Mouse (Mus musculus) c-Kit-positive CD71-positive TER-119-negative erythroid progenitor cells, embryonic 14.5 days (primary cell): ENCODE measurements around the gene Insm2.
"Not testable (repeated sequence)": the region's sequence is repeated elsewhere in the genome, so short reads cannot be mapped to it uniquely, and the experiment has no call there.

ENCODE experiments used
- DNase-seq: peaks from one replicate; pipeline ENCODE4 v3.0.0-alpha.2; 2013; ENCODE audit warnings: low read depth

The Insm2 gene

DNA sequence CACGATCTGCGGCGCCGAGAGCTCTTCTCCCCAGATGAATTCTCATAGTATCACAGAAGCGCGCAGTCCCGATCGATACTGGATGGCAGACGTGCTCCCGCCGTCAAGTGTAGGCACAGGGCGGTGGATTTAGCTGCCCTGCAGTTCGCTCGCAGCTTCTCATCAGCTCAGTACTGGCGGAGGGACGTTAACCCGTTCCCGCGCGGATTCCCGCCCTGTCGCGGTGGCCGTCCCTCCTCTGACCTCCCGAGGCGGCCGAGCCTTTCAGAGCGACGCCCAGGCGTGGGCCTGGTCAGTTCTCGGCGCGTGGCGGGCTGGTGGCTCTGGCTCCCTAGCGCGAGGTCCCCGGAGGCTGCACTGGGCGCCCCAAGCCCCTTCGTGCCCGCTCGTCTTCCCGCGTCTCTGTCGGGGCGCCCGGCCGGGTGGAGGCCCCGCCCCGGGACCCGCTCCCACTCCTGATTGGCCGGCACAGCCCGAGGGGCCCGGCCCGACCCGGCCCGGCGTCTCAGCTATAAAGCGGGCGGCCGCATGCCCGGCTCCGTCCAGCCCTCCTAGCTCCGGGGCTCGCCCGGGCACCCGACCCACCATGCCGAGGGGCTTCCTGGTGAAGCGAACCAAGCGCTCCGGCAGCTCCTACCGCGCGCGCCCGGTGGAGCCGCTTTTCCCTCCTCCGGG is at the start of gene Insm2:
Gene Insm2 (plus strand): TSS at position 541 of the 675 bp plus-strand sequence.
- DNase-seq = no peak

DNA sequence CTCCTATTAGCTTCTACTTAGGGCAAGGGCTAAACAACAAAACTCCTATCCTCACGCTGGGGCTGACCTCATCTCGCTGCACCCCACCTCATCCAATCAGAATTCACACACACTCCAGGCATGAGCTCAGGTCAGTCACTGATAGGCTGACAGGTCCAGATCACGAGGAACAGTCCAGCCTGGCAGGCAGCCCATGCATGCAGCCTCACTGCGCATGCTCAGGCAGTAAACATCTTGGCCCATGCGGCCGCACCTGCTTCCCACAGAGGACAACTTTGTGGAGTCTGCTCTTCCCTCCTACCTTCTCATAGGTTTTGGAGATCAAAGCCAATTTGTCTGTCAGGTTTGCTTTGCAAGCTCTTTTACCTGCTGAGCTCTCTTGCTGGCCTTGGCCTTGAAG is 44.3 kb upstream of the Insm2 start:
- not testable (repeated sequence) for DNase-seq

DNA sequence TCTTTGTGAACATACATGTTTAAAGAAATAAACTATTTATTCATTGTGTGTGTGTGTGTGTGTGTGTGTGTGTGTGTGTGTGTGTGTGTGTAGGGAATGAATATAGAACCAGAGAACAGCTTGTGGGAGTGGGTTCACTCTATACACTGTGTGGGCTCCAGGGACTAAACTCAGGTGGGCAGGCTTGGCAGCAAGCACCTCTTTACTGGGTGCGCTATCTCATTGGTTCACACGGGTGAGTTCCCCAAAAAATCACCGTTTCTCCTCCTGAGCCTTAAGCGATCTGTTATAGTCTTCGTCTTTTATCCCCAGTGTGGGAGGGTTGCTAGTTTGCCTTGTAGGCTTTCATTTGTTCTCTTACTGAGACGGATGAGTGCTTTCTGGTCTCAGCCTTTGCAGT is 41.4 kb upstream of the Insm2 start:
- no peak for DNase-seq

DNA sequence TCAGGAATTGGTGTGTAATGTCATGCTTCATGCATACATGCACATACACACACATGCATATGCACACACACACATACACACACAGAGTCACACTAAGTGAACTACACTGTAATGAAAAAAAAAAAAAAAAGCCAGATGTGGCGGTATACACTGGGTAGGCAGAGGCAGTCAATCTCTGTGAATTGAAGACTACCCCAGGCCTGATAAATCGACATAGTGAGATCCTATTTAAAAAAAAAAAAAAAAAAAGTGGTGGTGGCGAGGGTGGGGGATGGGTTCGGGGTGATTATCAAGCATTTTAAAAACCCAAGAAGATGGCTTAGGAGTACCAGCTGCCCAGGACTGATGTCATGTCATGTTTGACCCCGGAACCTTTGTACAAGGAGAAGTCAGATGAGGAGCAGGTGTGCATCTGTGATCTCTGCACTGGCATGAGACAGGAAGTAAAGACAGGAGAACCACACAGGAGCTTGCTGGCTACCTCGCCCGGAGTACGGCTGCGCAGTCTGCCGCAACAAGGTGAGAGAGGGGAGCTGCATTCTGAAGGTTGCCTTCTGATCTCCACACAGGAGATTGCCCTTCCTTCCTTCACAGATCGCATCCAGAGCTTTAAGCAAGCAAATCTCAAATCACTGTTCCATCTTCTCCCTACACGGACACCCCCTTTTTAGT is 39.9 kb upstream of the Insm2 start:
- no peak for DNase-seq

DNA sequence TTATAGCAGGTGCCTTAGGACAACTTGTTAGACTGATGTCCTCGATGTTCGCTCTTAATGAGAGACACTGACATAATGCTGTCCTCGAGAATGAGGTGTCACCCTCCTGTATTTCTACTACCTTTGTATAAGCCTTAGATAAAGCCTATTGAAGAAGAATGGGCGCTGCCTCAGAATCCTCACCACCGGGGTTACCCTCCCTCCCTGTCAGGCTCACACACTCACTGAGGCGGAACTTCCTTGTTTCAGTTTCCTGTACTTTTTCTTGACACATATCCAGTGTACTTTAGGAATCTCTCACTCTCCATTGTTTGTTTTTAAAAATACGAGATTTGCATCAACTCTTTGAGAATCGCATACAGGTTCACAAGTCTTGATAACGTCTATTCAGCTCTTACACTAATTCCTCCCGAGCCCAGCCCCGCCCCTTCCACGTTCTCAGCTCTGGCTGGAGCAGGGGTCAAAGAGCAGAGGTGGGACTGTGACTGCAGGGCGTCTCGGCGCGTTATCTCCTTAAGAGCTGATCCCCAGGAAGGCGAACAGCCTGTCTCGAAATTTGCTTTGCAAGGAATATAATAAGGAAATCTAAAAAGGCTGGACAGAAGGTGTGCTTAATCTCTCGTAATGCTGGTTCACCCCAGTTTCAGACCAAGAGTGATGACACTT is 39.1 kb upstream of the Insm2 start:
- peak; percentile 22 for DNase-seq

DNA sequence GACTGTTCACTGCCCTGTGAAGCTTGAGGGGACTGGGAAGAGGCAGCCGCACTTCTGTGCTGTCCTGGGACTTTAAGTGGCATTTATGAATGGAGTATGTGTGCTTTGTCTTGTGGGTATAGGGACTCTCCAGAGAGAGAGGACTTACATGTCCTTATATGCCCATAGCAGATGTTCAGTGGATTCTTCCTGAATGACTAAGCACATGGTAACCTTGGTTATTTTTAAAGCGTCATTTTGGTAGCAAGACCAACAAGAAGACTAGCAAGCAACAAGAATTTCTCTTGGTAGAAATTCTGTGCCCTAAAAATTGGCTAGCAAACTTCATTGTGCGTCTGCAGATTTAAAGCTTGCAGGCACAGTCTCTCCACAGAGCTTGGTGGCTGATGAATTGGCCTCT is 35.5 kb upstream of the Insm2 start:
- DNase-seq = no peak

DNA sequence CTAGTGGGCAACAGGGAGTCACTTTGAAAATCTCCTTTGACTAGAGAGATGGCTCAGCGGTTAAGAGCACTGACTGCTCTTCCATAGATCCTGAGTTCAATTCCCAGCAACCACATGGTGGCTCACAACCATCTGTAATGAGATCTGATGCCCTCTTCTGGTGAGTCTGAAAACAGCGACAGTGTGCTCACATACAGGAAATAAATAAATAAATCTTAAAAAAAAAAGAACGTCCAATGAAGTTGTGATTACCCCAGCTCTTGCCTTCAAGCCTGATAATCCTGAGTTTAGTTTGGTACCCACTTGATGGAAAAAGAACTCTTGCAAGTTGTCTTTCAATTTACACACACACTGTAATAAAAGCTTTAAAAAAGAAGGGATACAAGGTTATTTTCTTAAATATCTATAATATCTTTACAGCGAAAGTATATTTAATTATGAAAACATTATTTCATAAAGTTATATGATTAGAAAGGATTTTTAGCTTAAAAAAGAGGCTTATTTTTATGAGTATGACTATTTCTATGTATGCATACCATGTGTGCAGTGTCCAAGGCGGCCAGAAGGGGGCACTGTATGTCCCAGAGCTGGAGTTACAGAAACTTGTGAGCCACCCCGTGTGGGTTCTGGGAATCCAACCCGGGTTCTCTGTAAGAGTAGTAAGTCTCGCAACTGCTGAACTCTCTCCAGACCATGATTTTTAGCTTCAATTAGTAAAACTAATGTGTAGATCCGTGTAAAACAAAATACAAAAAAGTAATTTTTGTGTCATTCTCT is 34.9 kb upstream of the Insm2 start:
- no peak for DNase-seq

DNA sequence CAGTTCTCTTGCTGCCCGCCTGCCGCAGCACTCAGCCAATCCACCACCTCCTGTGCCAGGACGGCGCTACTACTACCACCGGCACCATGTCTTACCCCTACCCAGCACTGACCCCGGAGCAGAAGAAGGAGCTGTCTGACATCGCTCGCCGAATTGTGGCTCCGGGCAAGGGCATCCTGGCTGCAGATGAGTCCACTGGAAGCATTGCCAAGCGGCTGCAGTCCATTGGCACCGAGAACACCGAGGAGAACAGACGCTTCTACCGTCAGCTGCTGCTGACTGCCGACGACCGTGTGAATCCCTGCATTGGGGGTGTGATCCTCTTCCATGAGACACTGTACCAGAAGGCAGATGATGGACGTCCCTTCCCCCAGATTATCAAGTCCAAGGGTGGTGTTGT is 34.0 kb upstream of the Insm2 start, which contains the start of gene Aldoart2:
Gene Aldoart2 (plus strand): TSS at position 34 of the 400 bp plus-strand sequence.
- DNase-seq = no peak

DNA sequence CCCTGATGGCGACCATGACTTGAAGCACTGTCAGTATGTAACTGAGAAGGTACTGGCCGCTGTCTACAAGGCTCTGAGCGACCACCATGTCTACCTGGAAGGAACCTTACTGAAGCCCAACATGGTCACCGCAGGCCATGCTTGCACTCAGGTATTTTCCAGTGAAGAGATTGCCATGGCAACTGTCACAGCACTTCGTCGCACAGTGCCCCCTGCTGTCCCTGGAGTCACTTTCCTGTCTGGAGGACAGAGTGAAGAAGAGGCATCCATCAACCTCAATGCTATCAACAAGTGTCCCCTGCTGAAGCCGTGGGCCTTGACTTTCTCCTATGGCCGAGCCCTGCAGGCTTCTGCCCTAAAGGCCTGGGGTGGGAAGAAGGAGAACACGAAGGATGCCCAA is 33.4 kb upstream of the Insm2 start:
- no peak for DNase-seq

DNA sequence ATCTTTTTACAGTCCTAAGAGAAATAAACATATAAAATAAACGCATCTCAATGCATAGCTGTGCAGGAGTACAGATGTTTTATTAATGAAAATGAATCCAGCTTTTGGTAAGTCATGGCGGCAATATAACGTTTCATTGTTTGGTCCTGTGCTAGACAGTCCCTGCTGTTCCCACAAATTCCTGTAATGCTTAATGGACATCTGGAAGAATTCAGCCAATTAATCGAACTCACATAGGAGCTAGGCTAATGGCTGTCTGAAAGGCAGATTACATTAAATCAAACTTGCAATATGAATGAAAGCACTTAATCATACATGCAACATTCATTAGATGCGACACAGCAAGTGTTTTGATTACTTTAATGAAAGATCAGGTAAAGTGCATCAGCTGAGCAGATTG is 32.4 kb upstream of the Insm2 start:
- DNase-seq = no peak

DNA sequence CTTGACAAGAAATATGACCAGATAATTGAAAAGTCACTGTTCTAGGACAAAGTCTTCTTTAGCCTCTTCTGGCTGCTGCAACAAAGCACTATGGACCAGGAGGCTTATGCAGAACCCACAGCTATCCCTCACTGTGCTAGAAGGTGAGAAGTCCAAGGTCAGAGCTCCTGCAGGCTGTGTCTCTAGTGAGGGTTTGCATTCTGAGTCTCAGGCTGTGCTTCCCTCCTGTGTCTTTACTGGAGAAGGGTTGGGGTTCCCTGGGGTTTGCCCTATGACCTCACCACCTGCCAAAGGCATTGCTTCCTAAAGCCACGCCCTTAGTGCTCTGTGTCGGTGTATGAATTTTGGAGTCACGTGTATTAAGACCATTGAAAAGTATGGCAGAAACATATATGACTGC is 30.8 kb upstream of the Insm2 start:
- DNase-seq = no peak

DNA sequence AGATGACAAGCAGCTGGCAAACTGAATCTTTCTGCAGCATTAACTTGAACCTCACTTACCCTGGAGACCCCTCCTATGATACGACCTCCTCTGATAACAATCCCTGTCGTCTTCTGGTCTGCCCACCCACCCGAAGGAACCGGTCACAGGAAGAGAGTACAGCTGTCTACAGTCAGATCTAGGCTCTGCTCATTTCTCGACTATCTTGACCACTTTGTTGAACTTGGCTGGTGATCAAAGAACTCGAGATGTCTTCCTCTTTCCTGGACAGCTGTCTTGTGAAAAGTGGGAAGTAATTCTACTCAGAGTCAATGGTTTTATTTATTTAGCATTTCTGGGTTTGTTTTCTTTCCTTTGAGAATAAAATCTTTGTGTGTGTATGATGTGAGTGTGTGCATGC is 29.6 kb upstream of the Insm2 start:
- no peak for DNase-seq

DNA sequence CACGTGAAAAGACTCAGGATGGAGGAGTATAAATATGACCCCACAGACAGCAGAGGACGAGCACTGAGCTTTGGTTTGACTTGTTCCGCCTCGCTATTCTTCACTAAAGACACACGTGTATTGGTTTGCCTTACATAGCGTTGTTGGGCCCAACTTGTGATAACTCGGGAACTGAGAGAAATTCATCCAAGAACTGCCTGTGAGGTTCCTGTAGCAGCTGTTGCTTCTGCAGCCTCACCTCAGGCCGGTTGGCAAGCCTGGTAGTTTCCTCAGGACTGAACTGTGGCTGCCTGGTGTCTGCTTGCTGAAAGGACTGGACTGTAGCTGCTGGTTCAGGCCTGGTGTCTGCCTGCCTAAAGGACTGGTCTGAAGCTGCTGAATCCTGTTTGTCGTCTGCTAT is 28.6 kb upstream of the Insm2 start:
- DNase-seq = no peak

DNA sequence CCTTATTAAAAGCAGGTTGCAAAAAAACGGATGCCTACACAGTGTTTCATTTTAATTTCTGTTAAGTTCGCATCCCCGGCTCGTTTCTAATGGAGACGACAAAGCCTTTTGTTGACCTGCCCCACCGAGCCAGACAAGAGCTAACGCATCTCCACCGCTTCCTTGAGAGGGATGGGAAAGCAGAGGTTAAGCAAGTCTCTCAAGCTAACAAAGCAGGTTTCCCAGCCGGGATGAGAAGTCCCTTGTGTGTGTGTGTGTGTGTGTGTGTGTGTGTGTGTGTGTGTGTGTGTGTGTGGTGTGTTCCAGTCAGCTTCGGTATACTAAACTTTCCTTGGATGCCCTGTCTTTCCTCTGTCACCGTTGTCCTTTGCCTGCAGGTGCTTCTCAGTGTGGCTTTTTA is 28.0 kb upstream of the Insm2 start:
- DNase-seq = no peak

DNA sequence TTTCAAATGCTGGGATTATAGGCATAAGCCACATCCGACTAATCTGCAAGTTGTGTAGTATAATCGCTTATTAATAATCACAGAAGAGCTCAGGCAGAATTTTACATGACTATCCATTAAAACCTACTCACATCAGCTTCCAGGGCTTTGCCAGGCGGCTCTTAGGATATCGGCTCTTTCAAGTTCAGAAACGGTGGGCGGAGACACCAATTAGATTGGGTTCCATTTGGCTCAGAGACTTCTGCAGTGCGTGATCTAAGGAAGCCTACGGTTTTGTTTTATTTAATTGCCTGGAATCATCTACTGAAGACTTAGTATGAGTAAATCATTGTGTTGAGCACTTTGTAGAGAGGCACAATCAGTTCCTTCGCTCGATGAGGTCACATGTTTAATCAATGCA is 27.6 kb upstream of the Insm2 start:
- DNase-seq = no peak

DNA sequence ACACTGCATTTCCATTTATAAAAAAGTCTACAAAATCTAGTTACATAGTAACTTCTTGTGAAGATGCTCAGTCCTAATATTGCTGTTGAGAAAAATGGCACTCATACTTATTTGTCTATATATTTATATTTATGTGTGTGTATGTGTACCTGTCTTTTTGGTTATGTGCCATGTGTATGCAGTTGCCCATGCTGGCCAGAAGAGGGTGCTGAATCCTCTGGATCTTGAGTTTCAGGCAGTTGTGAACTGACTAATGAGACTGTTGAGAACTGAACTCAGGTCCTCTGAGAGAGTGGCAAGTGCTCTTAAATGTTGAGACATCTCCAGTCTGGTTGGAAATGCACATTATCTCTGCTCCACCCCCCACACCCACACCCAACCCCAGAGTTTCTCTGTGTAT is 26.1 kb upstream of the Insm2 start:
- DNase-seq = no peak

DNA sequence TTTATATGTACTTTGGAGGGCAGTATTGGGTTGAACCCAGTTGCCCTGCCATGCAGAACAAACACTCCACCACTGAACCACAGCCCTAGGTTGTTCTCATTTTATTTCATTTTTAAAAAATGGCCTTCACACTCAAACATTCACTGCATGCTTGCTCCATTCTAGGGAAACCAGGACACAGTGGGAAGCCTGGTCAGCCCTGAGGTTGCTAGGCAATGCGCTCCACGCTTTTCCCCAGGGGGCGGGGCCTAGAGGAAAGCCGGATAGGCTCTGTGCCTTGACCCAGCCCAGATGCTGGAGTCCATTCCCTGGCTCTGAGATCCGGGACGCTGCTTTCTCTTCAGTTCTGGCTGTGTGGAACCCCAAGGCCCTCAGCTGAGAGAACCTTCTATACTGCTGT is 25.4 kb upstream of the Insm2 start:
- no peak for DNase-seq

DNA sequence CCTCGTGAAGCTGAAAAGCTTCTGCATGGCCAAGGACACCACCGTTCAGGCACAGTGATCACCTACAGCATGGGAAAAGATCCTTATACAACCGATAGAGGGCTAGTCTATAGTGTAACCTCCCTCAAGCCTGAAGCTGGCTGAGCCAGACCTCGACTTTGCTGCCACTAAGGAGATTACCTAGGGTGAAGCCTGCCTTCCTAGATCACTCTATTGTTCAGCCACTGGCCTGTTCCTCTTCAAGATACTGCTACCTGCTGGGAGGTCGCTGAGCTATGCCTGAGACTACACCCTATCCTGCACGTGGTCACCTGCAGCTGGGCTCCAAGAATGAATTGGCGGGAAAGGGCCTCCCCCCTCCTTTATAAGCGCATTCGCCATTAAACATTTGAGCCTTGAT is 12.3 kb upstream of the Insm2 start:
- DNase-seq = not testable (repeated sequence)

DNA sequence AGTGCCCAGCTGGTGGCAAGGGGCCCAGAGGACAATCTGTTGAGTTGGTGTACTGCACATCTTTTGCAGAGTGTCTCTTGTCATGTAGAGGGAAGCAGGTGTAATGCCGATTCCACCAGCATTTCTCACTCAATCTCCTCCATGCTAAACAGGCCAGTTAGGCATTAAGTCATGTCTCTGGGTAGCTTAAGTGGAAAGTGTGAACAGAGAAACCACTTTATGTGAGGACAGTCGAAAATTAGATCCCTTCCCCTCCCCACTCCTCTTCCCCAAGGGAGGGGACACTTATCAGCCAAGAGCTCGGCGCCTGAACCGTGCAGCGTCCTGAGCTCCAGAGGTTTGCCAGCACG is 715 bp upstream of the Insm2 start:
- DNase-seq = no peak

DNA sequence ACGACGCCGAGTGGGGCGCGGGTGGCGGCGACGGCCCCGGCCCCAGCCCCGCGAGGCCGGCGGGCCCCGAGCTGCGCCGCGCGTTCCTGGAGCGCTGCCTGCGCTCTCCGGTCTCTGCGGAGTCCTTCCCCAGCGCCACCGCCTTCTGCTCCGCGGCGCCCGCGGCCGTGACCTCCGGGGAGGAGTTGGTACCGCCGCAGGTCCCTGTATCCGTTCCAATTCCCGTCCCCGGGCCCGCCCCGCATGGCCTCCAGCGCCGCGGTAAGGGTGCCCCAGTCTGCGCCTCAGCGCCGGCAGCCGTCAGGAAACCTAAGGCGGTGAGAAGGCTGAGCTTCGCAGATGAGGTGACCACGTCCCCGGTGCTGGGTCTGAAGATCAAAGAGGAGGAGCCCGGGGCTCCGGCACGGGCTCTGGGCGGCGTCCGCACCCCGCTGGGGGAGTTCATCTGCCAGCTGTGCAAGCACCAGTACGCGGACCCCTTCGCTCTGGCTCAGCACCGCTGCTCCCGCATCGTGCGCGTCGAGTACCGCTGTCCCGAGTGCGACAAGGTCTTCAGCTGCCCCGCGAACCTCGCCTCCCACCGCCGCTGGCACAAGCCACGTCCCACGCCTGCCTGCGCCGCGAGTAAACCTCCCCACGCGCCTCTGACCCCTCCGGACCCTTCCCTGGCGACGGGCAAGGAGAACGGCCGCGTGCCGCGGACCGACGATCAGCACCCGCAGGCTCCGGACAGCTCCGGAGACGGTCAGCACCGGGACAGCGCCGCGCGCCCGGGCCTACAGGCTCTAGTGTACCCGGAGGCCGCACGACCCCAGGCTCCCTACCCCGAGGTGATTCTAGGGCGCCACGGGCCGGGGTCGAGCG is 644 bp downstream of the Insm2 start:
- DNase-seq = no peak

DNA sequence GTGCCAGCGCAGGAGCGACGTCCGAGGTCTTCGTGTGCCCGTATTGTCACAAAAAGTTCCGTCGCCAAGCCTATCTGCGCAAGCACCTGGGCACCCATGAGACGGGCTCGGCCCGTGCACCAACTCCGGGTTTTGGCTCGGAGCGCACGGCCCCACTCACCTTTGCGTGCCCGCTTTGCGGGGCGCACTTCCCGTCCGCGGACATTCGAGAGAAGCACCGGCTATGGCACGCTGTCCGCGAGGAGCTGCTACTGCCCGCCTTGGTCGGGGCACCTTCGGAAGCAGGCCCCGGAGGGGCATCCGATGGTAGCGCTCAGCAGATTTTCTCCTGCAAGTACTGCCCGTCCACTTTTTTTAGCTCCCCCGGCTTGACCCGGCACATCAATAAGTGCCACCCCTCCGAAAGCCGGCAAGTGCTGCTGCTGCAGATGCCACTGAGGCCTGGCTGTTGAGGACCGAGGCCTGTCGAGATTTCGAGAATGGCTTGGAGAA is 1.3 kb downstream of the Insm2 start:
- DNase-seq = no peak

DNA sequence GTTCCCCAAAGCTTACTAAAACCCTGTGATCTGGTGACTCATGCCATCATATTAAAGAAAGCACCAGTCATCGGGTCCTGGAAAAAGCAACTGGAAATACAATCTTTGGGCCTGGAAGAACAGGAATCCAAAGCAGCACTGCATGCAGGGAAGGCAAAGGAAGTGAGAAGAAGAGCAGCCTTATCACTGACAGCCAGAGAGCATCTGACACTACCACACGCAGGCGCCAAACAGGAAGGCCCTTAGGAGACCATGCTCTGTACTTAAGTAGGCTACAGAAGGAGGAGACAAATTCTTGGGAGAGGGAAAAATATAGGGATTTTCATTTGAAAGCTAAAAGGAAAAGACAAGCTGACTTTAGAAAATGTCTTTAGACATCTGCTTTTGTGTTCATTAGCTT is 5.2 kb downstream of the Insm2 start:
- no peak for DNase-seq
